Mouse (Mus musculus) E14TG2a.4 (cell line): ENCODE measurements around the gene Lin7b.

Source experiments
- CTCF ChIP-seq: conservative IDR thresholded peaks from 2 replicates; pipeline ENCODE4 v1.5.1; 2014; ENCODE audit warnings: low read length
- NANOG ChIP-seq: IDR thresholded peaks from 2 replicates; pipeline ENCODE4 v1.6.1; 2014; ENCODE audit warnings: borderline replicate concordance, low read length, mixed read lengths

DNA sequence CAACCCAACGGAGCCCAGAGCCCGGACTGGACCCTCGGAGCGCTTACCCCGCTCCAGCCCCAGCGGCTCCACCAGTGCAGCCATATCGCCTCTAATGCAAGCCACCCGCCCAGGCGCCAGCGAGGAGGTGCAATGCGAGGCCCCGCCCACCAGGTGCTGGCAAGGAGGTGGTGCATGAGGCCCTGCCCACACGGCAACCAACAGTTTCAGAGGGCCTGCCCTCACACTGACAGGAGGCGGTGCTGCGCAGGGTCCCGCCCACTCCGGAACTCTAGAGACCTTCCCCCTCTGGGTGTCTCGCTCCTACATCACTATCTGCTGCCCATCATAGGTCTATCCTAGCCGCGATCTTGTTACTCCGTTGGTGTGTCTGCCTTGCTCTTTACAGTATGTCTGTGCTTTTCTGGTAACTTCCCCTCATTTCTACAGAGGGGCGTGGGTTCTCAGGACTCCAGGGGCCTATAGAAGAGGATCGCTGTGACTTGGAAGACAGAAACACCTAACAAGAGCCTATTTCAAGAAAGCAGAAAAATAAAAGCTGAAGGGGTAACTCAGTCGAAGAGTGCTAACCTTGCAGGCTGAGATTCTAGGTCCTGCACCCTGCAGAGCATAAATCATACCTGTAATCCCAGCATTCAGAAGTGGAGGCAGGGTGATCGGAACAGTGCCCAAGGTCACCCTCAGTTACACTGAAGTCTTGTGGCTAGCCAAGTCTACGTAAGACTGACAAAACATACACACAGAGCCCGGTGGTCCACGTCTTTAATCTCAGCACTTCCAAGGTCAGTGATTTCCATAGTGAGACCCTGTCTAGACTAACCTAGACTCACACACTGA lies at the start of gene Lin7b:
- TF ChIP-seq CTCF (no peak), NANOG (no peak)
